Mouse (Mus musculus) common myeloid progenitor, adult 5-6 weeks (primary cell): ENCODE data around the gene Map4k2. TPM values are rescaled to one million over a fixed set of nuclear protein-coding genes. Genes with fewer than 3 reads are reported as not detected.

Source experiments
- ATAC-seq: replicated peaks from 2 replicates; pipeline ENCODE4 v1.8.0; 2016; ENCODE audit warnings: low read depth, mild to moderate bottlenecking, moderate TSS enrichment, inconsistent platforms; ENCODE audit not compliant: poor library complexity, severe bottlenecking
- total RNA-seq: library from RNA; stranded (forward); fragments of 200-1000, 187-1606 nt; gene quantifications from 2 replicates; pipeline ENCODE4 v1.2.3, GENCODE M21; 2017

Map4k2 gene
- total RNA-seq, 1 experiment from 2014 or later, result 46.1 TPM

GRCm38 (mm10) chr19:6393637-6394036 is 52.7 kb downstream of the Map4k2 start:
- ATAC-seq, result no peak

GRCm38 (mm10) chr19:6396237-6396636 is 55.3 kb downstream of the Map4k2 start:
- ATAC-seq, result no peak

GRCm38 (mm10) chr19:6397582-6398249 is 56.8 kb downstream of the Map4k2 start:
- ATAC-seq, result no peak

DNA sequence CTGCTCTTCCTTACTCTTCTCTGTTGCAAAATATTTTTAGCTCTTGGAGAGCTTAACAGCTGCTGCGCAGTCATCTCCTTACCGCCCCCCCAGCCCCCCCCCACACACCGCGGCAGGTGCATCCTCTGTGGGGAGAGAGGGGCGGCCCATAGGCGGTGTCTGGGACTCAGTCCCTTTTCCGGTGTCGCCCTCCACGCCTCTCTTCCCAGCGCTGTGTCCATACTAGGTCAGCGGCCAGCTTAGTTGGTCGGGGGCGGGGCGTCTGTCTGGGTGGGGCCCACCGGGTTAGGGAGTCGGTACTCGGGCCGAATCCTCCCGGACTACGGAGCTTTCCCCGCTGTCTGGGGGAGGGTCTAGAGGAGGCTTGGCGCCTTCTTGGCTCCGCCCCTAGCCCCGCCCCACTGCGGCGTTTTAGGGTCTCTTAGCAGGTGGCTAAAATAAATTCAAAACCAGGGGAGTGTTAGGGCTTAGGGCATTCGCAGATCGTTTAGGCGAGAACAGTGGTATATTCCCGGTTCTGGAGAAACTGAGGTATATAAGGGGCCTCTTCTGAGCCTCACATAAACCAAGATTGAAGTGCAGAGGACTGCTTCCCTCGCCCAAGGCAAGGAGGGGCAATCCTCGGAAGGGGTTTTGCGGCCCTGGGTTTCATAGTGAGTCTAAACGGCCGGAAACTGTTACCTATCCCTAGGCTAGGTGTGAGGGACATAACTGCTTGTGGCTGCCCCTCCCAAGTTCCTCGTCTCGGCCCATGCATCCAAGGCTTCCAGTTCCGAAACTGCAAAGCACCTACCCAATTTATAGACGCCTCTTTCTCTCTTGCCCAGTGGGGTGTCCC is 57.7 kb downstream of the Map4k2 start:
- peak; percentile 45 for ATAC-seq

- peak; percentile 23 for ATAC-seq
Observed at GRCm38 (mm10) chr19:6399285-6400095, 58.6 kb downstream of the Map4k2 start, which contains the start of gene Rasgrp2. Rasgrp2 (plus strand) TSS chr19:6399340.

GRCm38 (mm10) chr19:6400096-6401086 is 59.5 kb downstream of the Map4k2 start:
- no peak for ATAC-seq

- peak; percentile 61 for ATAC-seq
Observed at GRCm38 (mm10) chr19:6401131-6401815, 60.3 kb downstream of the Map4k2 start.

GRCm38 (mm10) chr19:6401951-6402350 is 61.0 kb downstream of the Map4k2 start:
- no peak for ATAC-seq

GRCm38 (mm10) chr19:6403869-6404268 is 62.9 kb downstream of the Map4k2 start:
- no peak for ATAC-seq

Other genes starting within 250 kb of the Map4k2 start
- 0.46 TPM in 1 of 2 replicates, not detected in the other for gene AC131692.1, start 246.7 kb upstream of the Map4k2 start, total RNA-seq
- not detected in 2 replicates for gene Naaladl1, start 235.4 kb upstream of the Map4k2 start, total RNA-seq
- 4.9 and 8.2 TPM in 2 replicates for gene Sac3d1, start 222.5 kb upstream of the Map4k2 start, total RNA-seq
- gene Snx15, start 212.8 kb upstream of the Map4k2 start, total RNA-seq, result 11.3 and 17.0 TPM in 2 replicates
- gene Batf2, start 200.2 kb upstream of the Map4k2 start, total RNA-seq, result 0.44 and 0.78 TPM in 2 replicates
- 27.6 and 36.5 TPM in 2 replicates for gene Arl2, start 199.6 kb upstream of the Map4k2 start, total RNA-seq
- not detected in 2 replicates for gene Majin, start 156.7 kb upstream of the Map4k2 start, total RNA-seq
- gene Gpha2, start 114.8 kb upstream of the Map4k2 start, total RNA-seq, result 0.14 TPM in 1 of 2 replicates, not detected in the other
- 2.6 and 4.2 TPM in 2 replicates for gene Ppp2r5b, start 105.3 kb upstream of the Map4k2 start, total RNA-seq
- 10.7 and 12.6 TPM in 2 replicates for gene Atg2a, start 99.5 kb upstream of the Map4k2 start, total RNA-seq
- gene Ehd1, start 64.4 kb upstream of the Map4k2 start, total RNA-seq, result 15.6 and 16.8 TPM in 2 replicates
- 2.6 and 2.9 TPM in 2 replicates for gene Cdc42bpg, start 34.7 kb upstream of the Map4k2 start, total RNA-seq
- gene Men1, start 6.2 kb upstream of the Map4k2 start, total RNA-seq, result 19.2 and 30.8 TPM in 2 replicates
- 221 and 258 TPM in 2 replicates for gene Sf1, start 22.6 kb downstream of the Map4k2 start, total RNA-seq
- 0.10 and 0.87 TPM in 2 replicates for gene Pygm, start 43.3 kb downstream of the Map4k2 start, total RNA-seq
- 116 and 137 TPM in 2 replicates for gene Rasgrp2, start 58.2 kb downstream of the Map4k2 start, total RNA-seq
- gene Nrxn2, start 77.6 kb downstream of the Map4k2 start, total RNA-seq, result not detected in 2 replicates
- not detected in 2 replicates for gene Slc22a12, start 201.9 kb downstream of the Map4k2 start, total RNA-seq